Mouse (Mus musculus) CH12.LX (cell line): ENCODE measurements at regions not wholly inside any gene's neighbourhood (a gene's known extent, or its start where the extent isn't known, plus 50 kb on each side); places are given as distances from the start of the nearest gene placed in this dataset.

ENCODE experiments used
- DNase-seq: peaks from one replicate; pipeline ENCODE4 v3.0.0-alpha.2; 2013; ENCODE audit errors: extremely low read depth
- H3K27ac ChIP-seq: 2 replicates; pipeline ENCODE4 v1.5.1; 2012; ENCODE audit warnings: low read depth, mild to moderate bottlenecking, control low read depth, moderate library complexity; ENCODE audit not compliant: insufficient read depth
- H3K27me3 ChIP-seq: replicated peaks from 2 replicates; pipeline ENCODE3; 2012; ENCODE audit warnings: inconsistent platforms
- H3K36me3 ChIP-seq, 2 experiments: replicated peaks in 1 of 2; 2 replicates each; pipeline versions ENCODE3 to v1.6.1; 2012; ENCODE audit warnings: inconsistent platforms in 1 of 2, low read length in 1 of 2, mild to moderate bottlenecking in 1 of 2, mixed read lengths in 1 of 2, moderate library complexity in 1 of 2; ENCODE audit not compliant: control insufficient read depth in 1 of 2, insufficient read depth in 1 of 2
- H3K4me1 ChIP-seq, 2 experiments: 2 replicates each; pipeline ENCODE4 v1.6.1; 2012; ENCODE audit warnings: inconsistent platforms in 1 of 2, moderate library complexity in 1 of 2; ENCODE audit not compliant: insufficient read depth in 2 of 2, control insufficient read depth in 1 of 2
- H3K4me2 ChIP-seq: 2 replicates; pipeline ENCODE4 v1.6.1; 2012; ENCODE audit warnings: low read depth, mild to moderate bottlenecking, control low read depth; ENCODE audit not compliant: poor library complexity, insufficient read depth, severe bottlenecking
- H3K4me3 ChIP-seq, 3 experiments: fragments of 150-350 bp in 1 of 3; sonication (generic) in 1 of 3; replicated peaks in 1 of 3; 2 replicates each; pipeline versions ENCODE3 to v1.5.1; 2011 to 2012; ENCODE audit warnings: low read depth in 2 of 3, low read length in 2 of 3, mild to moderate bottlenecking in 2 of 3, moderate library complexity in 2 of 3, control low read depth in 1 of 3, improper control_type of control experiment in 1 of 3, inconsistent platforms in 1 of 3, mixed read lengths in 1 of 3; ENCODE audit not compliant: poor library complexity in 1 of 3
- H3K79me2 ChIP-seq: replicated peaks from 2 replicates; pipeline ENCODE4 v1.6.1; 2012; ENCODE audit warnings: mild to moderate bottlenecking, moderate library complexity; ENCODE audit not compliant: control insufficient read depth, poor library complexity, insufficient read depth, severe bottlenecking; ENCODE audit errors: extremely low read depth
- H3K9ac ChIP-seq: 2 replicates; pipeline ENCODE4 v1.6.1; 2012; ENCODE audit warnings: low read depth, mild to moderate bottlenecking, control low read depth, moderate library complexity; ENCODE audit not compliant: insufficient read depth
- H3K9me3 ChIP-seq: replicated peaks from 2 replicates; pipeline ENCODE3; 2012; ENCODE audit warnings: low read length, inconsistent platforms, mixed read lengths
- BHLHE40 ChIP-seq: IDR thresholded peaks from 2 replicates; pipeline ENCODE4 v1.6.1; 2011; ENCODE audit warnings: mild to moderate bottlenecking, low read depth, low read length, improper control_type of control experiment
- E2F4 ChIP-seq: IDR thresholded peaks from 2 replicates; pipeline ENCODE4 v1.6.1; 2011; ENCODE audit warnings: low read depth, low read length, improper control_type of control experiment; ENCODE audit not compliant: insufficient replicate concordance
- EP300 ChIP-seq: IDR thresholded peaks from 2 replicates; pipeline ENCODE4 v1.6.1; 2011; ENCODE audit warnings: low read length, improper control_type of control experiment
- ETS1 ChIP-seq: conservative IDR thresholded peaks from 2 replicates; pipeline ENCODE4 v1.6.1; 2012; ENCODE audit warnings: low read depth, mild to moderate bottlenecking, inconsistent platforms, low read length, improper control_type of control experiment, moderate library complexity
- GABPA ChIP-seq: IDR thresholded peaks from 2 replicates; pipeline ENCODE4 v1.6.1; 2012; ENCODE audit warnings: low read depth, low read length, improper control_type of control experiment, inconsistent platforms; ENCODE audit not compliant: insufficient replicate concordance
- HCFC1 ChIP-seq: IDR thresholded peaks from 2 replicates; pipeline ENCODE4 v1.6.1; 2012; ENCODE audit warnings: low read depth, mild to moderate bottlenecking, inconsistent platforms, low read length, improper control_type of control experiment
- MAX ChIP-seq: IDR thresholded peaks from 2 replicates; pipeline ENCODE4 v1.6.1; 2011; ENCODE audit warnings: low read length, improper control_type of control experiment
- MXI1 ChIP-seq: IDR thresholded peaks from 2 replicates; pipeline ENCODE4 v1.6.1; 2011; ENCODE audit warnings: mild to moderate bottlenecking, low read depth, low read length, improper control_type of control experiment
- MYC ChIP-seq: IDR thresholded peaks from 2 replicates; pipeline ENCODE4 v1.6.1; 2011; ENCODE audit warnings: low read depth, mild to moderate bottlenecking, improper control_type of control experiment, low read length
- PAX5 ChIP-seq: IDR thresholded peaks from 2 replicates; pipeline ENCODE4 v1.6.1; 2012; ENCODE audit warnings: low read length, inconsistent platforms, mixed read lengths
- POLR2A ChIP-seq: IDR thresholded peaks from 2 replicates; pipeline ENCODE4 v1.6.1; 2011; ENCODE audit warnings: low read depth, mild to moderate bottlenecking, improper control_type of control experiment, low read length
- POLR2AphosphoS2 ChIP-seq: IDR thresholded peaks from 2 replicates; pipeline ENCODE4 v1.6.1; 2011; ENCODE audit warnings: low read depth, low read length, improper control_type of control experiment
- RAD21 ChIP-seq: IDR thresholded peaks from 2 replicates; pipeline ENCODE4 v1.6.1; 2011; ENCODE audit warnings: low read depth, mild to moderate bottlenecking, low read length, improper control_type of control experiment, moderate library complexity
- RCOR1 ChIP-seq: conservative IDR thresholded peaks from 2 replicates; pipeline ENCODE4 v1.6.1; 2012; ENCODE audit warnings: low read depth, mild to moderate bottlenecking, inconsistent platforms, low read length, improper control_type of control experiment
- SIN3A ChIP-seq: IDR thresholded peaks from 2 replicates; pipeline ENCODE4 v1.6.1; 2012; ENCODE audit warnings: low read length, improper control_type of control experiment, inconsistent platforms
- SMC3 ChIP-seq: IDR thresholded peaks from 2 replicates; pipeline ENCODE4 v1.6.1; 2011; ENCODE audit warnings: low read depth, low read length, improper control_type of control experiment
- TBP ChIP-seq: conservative IDR thresholded peaks from 2 replicates; pipeline ENCODE4 v1.6.1; 2011; ENCODE audit warnings: low read depth, low read length, improper control_type of control experiment
- UBTF ChIP-seq: IDR thresholded peaks from 2 replicates; pipeline ENCODE4 v1.6.1; 2012; ENCODE audit warnings: low read depth, mild to moderate bottlenecking, inconsistent platforms, low read length, improper control_type of control experiment, moderate library complexity
- USF1 ChIP-seq: IDR thresholded peaks from 2 replicates; pipeline ENCODE4 v1.6.1; 2014; ENCODE audit warnings: low read depth, mild to moderate bottlenecking, inconsistent platforms, low read length, improper control_type of control experiment
- USF2 ChIP-seq: conservative IDR thresholded peaks from 2 replicates; pipeline ENCODE4 v1.6.1; 2011; ENCODE audit warnings: low read depth, low read length, improper control_type of control experiment
- ZC3H11A ChIP-seq: IDR thresholded peaks from 2 replicates; pipeline ENCODE4 v1.6.1; 2012; ENCODE audit warnings: low read depth, mild to moderate bottlenecking, inconsistent platforms, low read length, improper control_type of control experiment
- ZMIZ1 ChIP-seq: IDR thresholded peaks from 2 replicates; pipeline ENCODE4 v1.6.1; 2012; ENCODE audit warnings: low read depth, mild to moderate bottlenecking, inconsistent platforms, low read length, improper control_type of control experiment
- ZNF384 ChIP-seq: IDR thresholded peaks from 2 replicates; pipeline ENCODE4 v1.6.1; 2012; ENCODE audit warnings: low read depth, low read length, improper control_type of control experiment, inconsistent platforms
- dilution Hi-C: fragments of 300-500 bp; cut with MboI; formaldehyde crosslinking; loops from 2 replicates; pipeline ENCODE4 v1.14.3; 2020; ENCODE audit warnings: low sequenced_read_pairs; ENCODE audit not compliant: extremely low pct_unique_long_range_greater_than_20kb, extremely low pct_ligation_motif_present
- in situ Hi-C: fragments of 300-500 bp; cut with MboI; formaldehyde crosslinking; loops from 3 replicates; pipeline ENCODE4 v1.14.3; 2019; ENCODE audit warnings: low sequenced_read_pairs, low pct_ligation_motif_present, low pct_unique_long_range_greater_than_20kb, mixed read lengths

GRCm38 (mm10) chr15:10890220-10890921 lies 61.8 kb upstream of the C1qtnf3 start:
- Histone ChIP-seq H3K79me2 (no peaks in the 10 kb centered on the region), H3K9me3 (peaks cover 3% of the 10 kb centered on the region), H3K27me3 (no peaks in the 10 kb centered on the region), H3K4me2 (no peak overlapping the region), H3K27ac (no peak overlapping the region), H3K4me1 (no peaks in the 10 kb centered on the region), H3K9ac (no peak overlapping the region), H3K36me3 (no peaks in the 10 kb centered on the region), H3K4me3 (no peak overlapping the region)
- dilution Hi-C loops: no loop called here
- DNase-seq: no peak
- TF ChIP-seq EP300: no peak
- no peak for TF ChIP-seq USF1
- no peak for TF ChIP-seq HCFC1
- no peak for TF ChIP-seq MAX
- TF ChIP-seq PAX5: no peak
- TF ChIP-seq SMC3: no peak
- no peak for TF ChIP-seq MXI1
- TF ChIP-seq ZC3H11A: no peak
- TF ChIP-seq RAD21: no peak
- TF ChIP-seq POLR2A: no peak
- TF ChIP-seq BHLHE40: no peak
- no peak for TF ChIP-seq GABPA
- in situ Hi-C loops: no loop called here

GRCm38 (mm10) chr15:10898309-10898708 lies 53.8 kb upstream of the C1qtnf3 start:
- DNase-seq: no peak
- Histone ChIP-seq H3K27me3 (no peaks in the 10 kb centered on the region), H3K79me2 (no peaks in the 10 kb centered on the region), H3K36me3 (no peaks in the 10 kb centered on the region), H3K4me2 (no peak overlapping the region), H3K4me1 (peaks cover 3 to 22% of the 10 kb centered on the region in 2 experiments; a peak in 3 of 4 replicates), H3K9me3 (no peaks in the 10 kb centered on the region), H3K4me3 (no peak overlapping the region), H3K9ac (no peak overlapping the region), H3K27ac (no peak overlapping the region)
- dilution Hi-C loops (no loop called here), in situ Hi-C loops (no loop called here)
- no peak for TF ChIP-seq MYC
- no peak for TF ChIP-seq EP300
- TF ChIP-seq ZMIZ1: no peak
- TF ChIP-seq UBTF: no peak
- TF ChIP-seq POLR2A: no peak
- TF ChIP-seq USF1: no peak
- no peak for TF ChIP-seq E2F4
- TF ChIP-seq ZNF384: no peak
- no peak for TF ChIP-seq POLR2AphosphoS2
- TF ChIP-seq ZC3H11A: no peak
- TF ChIP-seq GABPA: no peak
- no peak for TF ChIP-seq SIN3A
- TF ChIP-seq MAX: no peak
- TF ChIP-seq ETS1: no peak
- TF ChIP-seq HCFC1: no peak
- TF ChIP-seq USF2: no peak
- no peak for TF ChIP-seq SMC3
- TF ChIP-seq TBP: no peak
- TF ChIP-seq RCOR1: no peak
